Mouse (Mus musculus) embryo, embryonic 10 days (tissue): ENCODE results near the gene Six5.
A peak's percentile ranks its signal among the peaks of the same experiment; 100 is the strongest.

Experiments
- DNase-seq: peaks from one replicate; pipeline ENCODE4 v3.0.0-alpha.2; 2015; ENCODE audit warnings: low spot score

Gene Six5

GRCm38 (mm10) chr7:19075723-19076585 is 18.4 kb upstream of the Six5 start, which contains the start of gene Dmwd:
Dmwd (plus strand) TSS chr7:19076227.
- peak; percentile 100 for DNase-seq

DNA sequence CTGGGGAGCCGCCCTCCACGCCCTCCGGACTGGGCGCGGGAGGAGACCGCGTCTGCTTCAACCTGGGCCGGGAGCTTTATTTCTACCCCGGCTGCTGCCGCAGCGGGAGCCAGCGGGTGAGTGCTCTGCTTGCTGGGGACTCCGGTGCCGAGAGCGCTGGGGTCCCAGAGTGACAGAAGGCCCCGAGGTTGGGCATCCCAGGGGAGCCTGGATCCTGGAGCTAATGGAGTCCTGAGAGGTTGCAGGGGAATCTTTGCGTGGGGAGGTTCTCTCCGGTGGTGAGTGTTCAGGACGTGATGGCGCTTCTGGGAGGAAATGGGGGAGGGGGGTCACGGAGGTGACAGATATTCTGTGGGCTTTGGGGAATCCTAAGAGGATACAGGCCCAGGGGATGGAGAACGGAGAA is 17.8 kb upstream of the Six5 start:
- DNase-seq: no peak

DNA sequence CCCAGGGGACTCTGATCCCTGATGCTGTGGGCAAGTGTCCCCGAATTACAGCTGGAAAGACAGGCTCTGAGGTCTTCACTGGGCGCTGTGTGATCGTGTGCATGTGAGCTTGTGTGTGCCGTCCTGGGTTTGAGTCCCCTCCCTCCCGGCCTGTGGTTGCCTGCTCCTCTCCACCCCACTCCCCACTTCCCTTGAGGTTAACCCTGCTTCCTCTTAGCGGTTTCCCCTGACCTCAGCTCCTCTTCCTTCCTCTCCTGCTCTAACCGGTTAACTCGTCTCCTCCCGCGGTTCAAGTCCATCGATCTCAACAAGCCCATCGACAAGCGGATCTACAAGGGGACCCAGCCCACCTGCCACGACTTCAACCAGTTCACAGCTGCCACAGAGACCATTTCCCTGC is 16.6 kb upstream of the Six5 start:
- no peak for DNase-seq

GRCm38 (mm10) chr7:19078732-19079131 is 15.7 kb upstream of the Six5 start:
- DNase-seq: no peak

DNA sequence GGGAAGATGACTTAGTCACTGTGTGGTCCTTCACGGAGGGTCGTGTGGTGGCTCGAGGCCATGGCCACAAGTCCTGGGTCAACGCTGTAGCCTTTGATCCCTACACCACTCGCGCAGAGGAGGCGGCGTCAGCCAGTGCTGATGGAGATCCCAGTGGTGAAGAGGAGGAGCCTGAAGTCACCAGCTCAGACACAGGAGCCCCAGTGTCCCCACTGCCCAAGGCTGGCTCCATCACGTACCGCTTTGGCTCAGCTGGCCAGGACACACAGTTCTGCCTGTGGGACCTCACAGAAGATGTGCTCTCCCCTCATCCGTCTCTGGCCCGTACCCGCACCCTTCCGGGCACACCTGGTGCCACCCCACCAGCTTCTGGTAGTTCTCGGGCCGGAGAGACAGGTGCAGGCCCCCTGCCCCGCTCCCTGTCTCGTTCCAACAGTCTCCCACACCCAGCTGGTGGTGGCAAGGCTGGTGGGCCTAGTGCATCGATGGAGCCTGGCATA is 13.9 kb upstream of the Six5 start:
- DNase-seq: no peak

GRCm38 (mm10) chr7:19082171-19082570 is 12.2 kb upstream of the Six5 start:
- no peak for DNase-seq

- DNase-seq: no peak
These were observed 11.3 kb upstream of the Six5 start for GRCm38 (mm10) chr7:19083096-19083495.

GRCm38 (mm10) chr7:19083701-19084100 is 10.7 kb upstream of the Six5 start, which contains the start of gene Dmpk:
Dmpk (plus strand) TSS chr7:19083849.
- DNase-seq: no peak

DNA sequence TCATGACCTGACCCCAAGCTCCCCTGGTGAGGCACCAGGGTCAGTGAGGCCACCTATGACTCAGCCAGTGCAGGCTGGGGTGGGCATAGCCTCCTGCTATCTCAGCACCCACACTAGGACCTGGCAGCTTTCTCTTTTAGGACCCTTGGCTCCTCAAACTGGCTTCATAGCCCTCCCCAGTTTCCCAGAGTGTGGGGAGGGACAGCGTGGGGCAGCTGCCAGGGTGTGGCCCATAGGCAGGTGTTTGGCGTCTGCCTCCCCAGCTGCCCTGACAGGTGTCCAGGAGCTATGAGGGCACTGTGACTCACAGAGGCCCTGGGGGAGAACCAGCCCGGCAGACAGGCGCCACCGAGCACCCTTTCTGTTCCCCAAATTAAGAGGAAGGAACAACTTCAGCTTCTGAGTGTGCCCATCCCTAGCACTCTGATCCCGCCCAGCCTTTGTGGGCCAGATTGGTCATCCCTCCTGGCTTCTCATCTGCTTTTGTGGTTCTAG is 10.1 kb upstream of the Six5 start:
- DNase-seq: no peak

DNA sequence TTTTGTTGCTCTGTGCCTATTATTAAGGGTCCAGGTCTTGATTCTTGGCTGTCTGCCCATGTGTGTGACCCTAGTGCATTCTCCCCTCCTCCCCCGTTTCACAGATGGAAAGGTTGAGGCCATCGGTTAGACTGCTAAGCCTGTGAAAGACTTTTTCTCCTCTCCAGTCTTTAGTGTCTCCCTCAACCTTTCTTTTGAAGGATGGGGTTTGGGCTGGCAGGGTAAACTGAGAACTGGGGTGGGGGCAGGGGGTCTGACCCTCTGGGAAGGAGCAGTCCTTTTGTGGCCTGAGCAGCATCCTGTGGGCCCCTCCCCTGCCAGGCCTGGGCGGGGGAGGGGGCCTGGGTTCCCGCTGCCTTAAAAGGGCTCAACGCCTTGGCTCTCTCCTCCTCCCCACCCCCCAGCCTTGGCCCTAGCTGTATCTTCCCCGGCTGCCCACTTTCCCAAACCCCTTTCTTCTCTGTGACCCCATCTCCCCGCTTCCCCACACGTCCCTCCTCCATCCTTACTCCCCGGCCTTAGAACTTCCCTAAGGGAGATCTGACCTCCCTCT is 9.4 kb upstream of the Six5 start:
- no peak for DNase-seq

DNA sequence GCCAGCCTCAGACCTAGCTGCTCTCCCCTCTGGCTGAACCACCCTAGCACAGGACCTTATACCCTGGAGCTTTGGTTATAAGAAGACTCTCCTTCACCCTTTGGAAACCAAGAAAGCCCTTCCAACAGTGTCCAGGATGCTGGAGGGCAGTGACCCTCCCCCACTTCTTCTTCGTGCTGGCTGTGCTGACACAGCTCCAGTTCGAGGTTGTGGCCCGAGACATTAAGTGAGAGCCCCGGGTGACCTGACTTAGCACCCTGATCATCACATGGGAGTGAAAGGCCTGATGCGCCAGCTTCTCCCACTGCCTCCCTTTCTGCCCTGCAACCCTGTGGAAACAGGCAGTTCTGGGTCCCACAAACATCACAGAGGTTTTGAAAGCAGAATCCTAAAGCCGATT is 8.9 kb upstream of the Six5 start:
- DNase-seq: no peak

DNA sequence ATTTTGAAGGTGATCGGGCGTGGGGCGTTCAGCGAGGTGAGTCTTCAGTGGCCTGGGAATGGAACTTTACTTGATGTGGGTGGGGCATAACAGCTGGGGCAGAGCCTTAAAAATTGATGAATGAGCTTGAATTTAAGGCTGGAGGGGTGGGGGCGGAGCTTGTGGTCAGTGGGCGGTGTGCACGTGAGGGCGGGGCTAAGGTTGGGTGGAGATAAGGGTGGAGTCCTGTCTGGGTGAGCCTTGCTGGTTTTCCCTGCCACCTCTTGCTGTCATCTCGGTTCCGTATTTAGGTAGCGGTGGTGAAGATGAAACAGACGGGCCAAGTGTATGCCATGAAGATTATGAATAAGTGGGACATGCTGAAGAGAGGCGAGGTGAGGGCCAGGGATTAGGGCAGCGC is 8.4 kb upstream of the Six5 start:
- DNase-seq: peak; percentile 61

- no peak for DNase-seq
These were observed 7.6 kb upstream of the Six5 start for GRCm38 (mm10) chr7:19086760-19087159.

GRCm38 (mm10) chr7:19088813-19089212 is 5.6 kb upstream of the Six5 start:
- DNase-seq: peak; percentile 75

DNA sequence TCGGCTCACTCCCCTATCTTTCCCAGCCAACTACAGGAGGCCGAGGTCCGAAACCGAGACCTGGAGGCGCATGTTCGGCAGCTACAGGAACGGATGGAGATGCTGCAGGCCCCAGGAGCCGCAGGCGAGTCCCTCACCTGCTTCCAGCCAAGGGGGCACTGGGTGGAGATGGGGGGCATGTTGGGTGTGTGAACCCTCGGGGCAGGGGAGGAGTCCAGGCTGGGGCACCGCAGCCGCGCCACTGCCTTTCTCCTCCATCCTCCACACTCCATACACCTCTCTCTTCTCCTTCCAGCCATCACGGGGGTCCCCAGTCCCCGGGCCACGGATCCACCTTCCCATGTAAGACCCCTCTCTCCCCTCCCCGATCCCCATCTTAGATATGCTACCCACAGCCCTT is 2.5 kb upstream of the Six5 start:
- DNase-seq: no peak

GRCm38 (mm10) chr7:19092381-19093173 is 1.8 kb upstream of the Six5 start:
- peak; percentile 87 for DNase-seq

DNA sequence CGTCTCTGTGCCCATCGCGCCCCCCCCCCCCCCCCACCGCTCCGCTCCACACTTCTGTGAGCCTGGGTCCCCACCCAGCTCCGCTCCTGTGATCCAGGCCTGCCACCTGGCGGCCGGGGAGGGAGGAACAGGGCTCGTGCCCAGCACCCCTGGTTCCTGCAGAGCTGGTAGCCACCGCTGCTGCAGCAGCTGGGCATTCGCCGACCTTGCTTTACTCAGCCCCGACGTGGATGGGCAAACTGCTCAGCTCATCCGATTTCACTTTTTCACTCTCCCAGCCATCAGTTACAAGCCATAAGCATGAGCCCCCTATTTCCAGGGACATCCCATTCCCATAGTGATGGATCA is 1.2 kb upstream of the Six5 start:
- DNase-seq: peak; percentile 86

DNA sequence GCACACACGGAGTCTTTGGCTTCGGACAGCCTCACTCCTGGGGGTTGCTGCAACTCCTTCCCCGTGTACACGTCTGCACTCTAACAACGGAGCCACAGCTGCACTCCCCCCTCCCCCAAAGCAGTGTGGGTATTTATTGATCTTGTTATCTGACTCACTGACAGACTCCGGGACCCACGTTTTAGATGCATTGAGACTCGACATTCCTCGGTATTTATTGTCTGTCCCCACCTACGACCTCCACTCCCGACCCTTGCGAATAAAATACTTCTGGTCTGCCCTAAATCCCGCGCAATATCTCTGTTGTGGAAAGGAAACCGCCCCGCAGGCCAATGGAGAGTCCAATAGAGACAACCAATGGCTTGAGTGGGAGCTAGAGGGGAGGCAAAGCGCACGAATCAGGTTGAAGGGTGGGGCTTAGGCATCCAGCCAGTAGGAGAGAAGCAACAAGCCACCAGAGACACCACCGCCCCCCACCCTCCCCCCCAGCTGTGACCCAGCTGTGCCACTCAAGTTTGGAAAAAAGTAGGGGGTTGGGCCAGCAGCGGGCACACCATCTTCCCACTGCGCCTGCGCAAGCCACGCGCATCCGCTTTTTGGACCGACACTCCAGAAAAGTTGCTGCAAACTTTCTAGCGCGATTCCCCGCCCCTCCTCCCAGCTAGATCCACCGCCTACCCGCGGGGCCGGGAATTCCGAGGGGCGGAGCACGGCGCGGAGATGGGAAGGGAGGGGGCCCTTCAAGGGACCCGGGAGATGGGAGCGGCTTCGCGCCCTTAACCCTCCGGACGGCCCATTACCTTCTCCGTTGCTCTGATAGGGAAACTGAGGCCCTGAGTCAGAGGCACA is 633 bp upstream of the Six5 start:
- DNase-seq: peak; percentile 99

DNA sequence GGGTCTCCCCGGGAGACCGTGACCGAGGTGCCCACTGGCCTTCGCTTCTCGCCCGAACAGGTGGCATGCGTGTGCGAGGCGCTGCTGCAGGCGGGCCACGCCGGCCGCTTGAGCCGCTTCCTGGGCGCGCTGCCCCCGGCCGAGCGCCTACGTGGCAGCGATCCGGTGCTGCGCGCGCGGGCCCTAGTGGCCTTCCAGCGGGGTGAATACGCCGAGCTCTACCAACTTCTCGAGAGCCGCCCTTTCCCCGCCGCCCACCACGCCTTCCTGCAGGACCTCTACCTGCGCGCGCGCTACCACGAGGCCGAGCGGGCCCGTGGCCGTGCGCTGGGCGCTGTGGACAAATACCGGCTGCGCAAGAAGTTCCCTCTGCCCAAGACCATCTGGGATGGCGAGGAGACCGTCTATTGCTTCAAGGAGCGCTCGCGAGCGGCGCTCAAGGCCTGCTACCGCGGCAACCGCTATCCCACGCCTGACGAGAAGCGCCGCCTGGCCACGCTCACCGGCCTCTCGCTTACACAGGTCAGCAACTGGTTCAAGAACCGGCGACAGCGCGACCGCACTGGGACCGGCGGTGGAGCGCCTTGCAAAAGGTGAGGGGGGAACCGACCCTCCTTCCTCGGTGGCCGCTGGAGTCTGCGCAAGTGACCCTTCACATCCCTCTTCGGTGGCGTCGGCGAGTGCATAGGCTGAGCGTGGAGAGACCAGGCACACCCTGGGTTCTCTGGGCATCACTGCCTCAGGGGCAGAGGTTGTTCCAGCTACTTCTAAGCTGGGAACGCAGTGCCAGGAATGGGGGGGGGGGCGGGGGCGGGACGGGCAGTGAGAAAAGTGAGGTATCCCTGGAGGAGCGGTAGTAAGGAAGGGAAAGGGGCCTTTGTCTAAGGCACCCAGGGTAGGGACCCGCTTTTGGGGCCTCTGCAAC is 694 bp downstream of the Six5 start:
- peak; percentile 51 for DNase-seq

DNA sequence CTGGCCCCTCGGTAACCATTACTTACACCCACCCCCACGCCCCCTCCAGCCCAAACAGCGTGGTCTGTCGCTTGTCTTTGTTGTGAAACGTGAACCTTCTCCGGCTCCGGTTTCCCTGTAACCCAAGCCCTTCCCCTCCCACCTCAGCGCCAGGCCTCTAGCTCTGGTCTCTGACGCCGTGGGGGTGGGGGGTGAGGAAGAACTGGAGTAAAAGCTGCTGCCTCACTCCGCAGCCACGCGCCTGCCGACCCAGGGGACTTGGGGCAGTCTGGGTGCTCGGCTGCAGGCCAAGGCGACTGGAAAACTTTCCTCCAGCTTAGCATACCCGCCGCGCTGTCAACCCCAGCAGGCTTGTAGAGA is 1.3 kb downstream of the Six5 start:
- peak; percentile 88 for DNase-seq
